Mouse (Mus musculus) liver, embryonic 14 days (tissue): ENCODE measurements around the gene Prl2b1. TPM values are rescaled to one million over a fixed set of nuclear protein-coding genes. Genes with fewer than 3 reads are reported as not detected.

Experiments used
- polyA plus RNA-seq: library from polyadenylated mRNA; depleted of rRNA; stranded (reverse); fragments of >200 nt; gene quantifications from 2 replicates; pipeline ENCODE4 v1.2.3, GENCODE M21; 2012; rRNA removed

Prl2b1 gene
- 0.25 and 0.61 TPM in 2 replicates for polyA plus RNA-seq

DNA sequence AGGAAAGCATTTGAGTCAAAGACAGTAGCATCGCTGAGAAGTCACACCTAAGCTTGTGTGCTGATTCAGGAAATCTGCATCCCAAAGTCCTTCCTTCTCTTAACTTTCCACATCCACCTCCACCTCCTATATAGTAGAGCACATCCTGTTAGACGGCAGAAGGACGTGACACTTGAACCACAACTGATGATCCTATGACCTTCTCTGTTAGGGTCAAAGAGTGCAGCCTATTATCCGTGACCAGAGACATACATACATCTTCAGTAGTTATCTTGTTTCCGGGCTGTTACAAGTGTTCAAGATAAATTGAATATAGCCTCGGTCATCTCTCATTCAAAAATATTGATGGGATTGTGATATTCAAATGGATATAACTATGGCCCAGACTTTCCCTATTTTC is at the start of gene Prl2b1:
Gene Prl2b1 (minus strand): TSS at position 101 of the 400 bp plus-strand sequence.

DNA sequence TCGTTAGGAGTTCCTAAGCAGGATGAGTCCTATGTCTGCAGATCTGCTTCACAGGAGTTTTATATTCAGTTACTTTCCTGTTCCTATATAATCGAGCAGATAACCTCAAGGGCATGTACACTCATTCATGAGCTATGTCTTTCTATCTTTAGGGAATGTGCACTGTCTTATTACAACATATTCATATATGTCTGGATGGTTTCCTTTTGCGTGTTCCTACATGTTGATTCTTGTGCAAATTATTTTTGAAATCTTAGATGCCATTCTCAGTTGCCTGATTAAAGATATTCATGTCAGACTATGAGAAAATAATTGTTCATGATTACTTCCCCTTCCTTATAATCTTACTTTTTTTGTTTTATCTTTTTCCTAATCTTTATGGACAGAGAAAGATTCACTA is 47.9 kb upstream of the Prl2b1 start, which contains the start of gene Prl8a6:
Gene Prl8a6 (minus strand): TSS at position 101 of the 400 bp plus-strand sequence.

DNA sequence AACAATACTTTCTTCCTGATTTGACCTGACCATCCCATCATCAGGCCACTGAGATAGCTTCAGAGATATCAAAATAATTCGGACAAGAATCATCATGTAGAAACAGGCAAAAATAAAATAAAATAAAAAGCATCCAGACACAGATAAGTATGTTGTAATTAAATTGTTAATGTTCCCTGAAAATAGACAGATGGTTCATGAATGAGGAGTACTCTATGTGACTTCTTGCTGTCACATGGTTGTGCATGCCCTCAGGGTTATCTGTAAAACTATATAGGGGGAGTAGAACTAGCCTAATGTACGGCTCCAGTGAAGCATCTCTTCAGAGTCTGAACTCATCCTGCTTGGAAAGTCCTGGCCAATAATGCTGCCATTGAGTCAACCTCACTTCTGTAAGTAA is 45.3 kb downstream of the Prl2b1 start, which contains the start of gene Prl8a2:
Gene Prl8a2 (plus strand): TSS at position 301 of the 400 bp plus-strand sequence.

Other genes with a start within 250 kb of the Prl2b1 start
- gene Prl3d3, start 234.1 kb downstream of the Prl2b1 start, polyA plus RNA-seq = not detected in 2 replicates
- not detected in 2 replicates for gene Prl3c1, start 194.2 kb downstream of the Prl2b1 start, polyA plus RNA-seq
- gene Prl3b1, start 149.0 kb downstream of the Prl2b1 start, polyA plus RNA-seq = 0.49 and 2.2 TPM in 2 replicates
- gene Prl3a1, start 131.4 kb downstream of the Prl2b1 start, polyA plus RNA-seq = not detected in 2 replicates
- not detected in 2 replicates for gene Prl6a1, start 78.2 kb downstream of the Prl2b1 start, polyA plus RNA-seq
- gene Prl8a2, start 45.2 kb downstream of the Prl2b1 start, polyA plus RNA-seq = 0.14 and 0.15 TPM in 2 replicates
- 0.02 TPM in 1 of 2 replicates, not detected in the other for gene Prl8a6, start 47.8 kb upstream of the Prl2b1 start, polyA plus RNA-seq
- gene Prl8a8, start 122.4 kb upstream of the Prl2b1 start, polyA plus RNA-seq = 0.07 and 0.22 TPM in 2 replicates
- gene Prl8a9, start 173.8 kb upstream of the Prl2b1 start, polyA plus RNA-seq = 0.07 and 0.77 TPM in 2 replicates
- gene Prl8a1, start 191.3 kb upstream of the Prl2b1 start, polyA plus RNA-seq = not detected in 2 replicates
- gene Prl7b1, start 219.7 kb upstream of the Prl2b1 start, polyA plus RNA-seq = 0.03 TPM in 1 of 2 replicates, not detected in the other